Mouse (Mus musculus): ENCODE results near the gene Ahcy. TPM values are rescaled to one million over a fixed set of nuclear protein-coding genes. Genes with fewer than 3 reads are reported as not detected.
A peak's percentile ranks its signal among the peaks of the same experiment; 100 is the strongest.
"Not testable (repeated sequence)": the region's sequence is repeated elsewhere in the genome, so short reads cannot be mapped to it uniquely, and the experiment has no call there.

Gene Ahcy
- total RNA-seq (2015) (59.7 and 65.7 TPM in 2 replicates), total RNA-seq (2017) (35.9 and 37.7 TPM in 2 replicates)

DNA sequence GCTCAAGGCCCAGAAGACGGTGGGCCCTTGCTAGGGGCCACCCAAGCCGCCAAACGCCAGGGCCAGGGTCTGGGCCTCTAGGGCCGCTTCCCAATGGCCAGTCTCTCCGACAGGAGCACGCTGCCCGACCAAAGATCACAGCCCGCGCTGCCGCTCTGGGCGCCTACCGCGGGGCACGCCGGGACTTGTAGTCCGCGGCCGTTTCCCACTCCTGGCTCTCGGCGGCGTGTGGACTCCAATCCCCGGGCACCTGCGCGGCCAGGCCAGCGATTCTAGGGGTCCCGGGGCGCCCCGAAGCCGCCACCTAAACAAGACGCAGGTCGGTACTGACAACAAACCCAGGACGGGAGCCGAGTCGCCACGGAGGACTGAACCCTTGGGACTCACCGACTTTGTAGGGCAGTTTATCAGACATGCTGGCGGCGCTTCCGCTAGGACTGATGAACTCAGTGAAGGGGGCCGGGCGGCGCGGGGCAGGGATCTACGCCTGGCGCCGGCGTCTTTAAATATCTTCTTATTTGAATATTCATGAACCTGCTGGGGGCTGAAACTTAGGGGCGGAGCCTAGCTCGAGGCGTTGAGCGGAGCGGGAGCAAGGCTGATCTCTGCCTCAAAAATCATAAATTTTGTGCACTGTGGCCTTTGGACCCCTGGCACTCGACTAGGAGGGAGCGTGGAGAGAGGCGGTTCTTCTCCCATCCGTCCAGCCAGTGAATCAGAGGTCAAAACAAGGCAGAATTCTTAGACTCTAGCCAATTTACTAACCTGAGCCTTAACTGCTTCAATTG lies at the start of gene Ahcy:
Gene Ahcy (minus strand): TSS at position 520 of the 788 bp plus-strand sequence.
- ATAC-seq (ENCODE audit: poor library complexity, severe bottlenecking) = peak; percentile 95

DNA sequence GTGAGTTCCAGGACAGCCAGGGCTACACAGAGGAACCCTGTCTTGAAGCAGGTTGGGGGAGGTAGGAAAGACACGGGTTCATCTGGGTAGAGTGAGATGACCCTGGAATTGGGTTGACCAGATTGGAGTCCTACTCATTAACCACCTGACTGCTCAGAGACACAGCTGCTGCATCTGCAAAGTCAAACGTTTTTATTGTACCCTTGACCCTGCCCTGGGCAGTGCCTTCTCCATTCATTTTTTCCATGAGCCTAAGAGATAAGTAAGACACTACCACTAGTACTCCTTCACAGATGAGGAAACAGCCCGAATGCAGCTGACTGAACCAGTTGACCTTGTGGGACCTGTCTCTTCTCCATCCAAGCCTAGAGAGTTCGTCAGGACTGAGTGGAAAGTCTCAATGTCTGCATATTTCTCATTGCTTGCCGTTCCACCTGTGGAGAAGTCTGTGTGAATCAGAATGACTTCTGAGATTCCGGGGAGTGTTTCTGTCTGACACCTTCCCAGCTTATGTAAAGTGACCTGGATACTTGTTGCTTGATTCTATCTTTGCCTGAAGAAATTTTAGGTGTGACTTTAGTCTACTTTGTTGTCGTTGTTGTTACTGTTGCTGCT lies 41.0 kb upstream of the Ahcy start:
- no peak for ATAC-seq (ENCODE audit: poor library complexity, severe bottlenecking)

DNA sequence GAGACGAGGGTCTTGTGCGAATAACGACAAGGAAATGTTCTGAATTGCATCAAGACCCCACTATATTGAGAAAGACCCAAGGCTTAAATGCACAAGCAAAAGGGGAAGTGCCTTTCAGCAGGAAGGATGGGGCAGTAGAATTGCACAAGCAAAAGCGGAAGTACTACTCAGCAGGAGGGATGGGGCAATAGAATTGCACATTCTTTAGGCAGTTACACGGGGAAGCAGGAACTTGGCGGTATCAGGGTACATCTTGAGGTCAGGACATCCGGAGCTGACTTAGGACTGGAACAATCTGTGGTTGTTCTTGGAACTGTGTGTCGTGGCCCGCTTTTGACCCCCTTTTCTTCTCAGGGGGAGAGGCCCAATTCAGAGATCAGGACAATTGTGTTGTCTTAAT lies 33.0 kb upstream of the Ahcy start:
- ATAC-seq (ENCODE audit: poor library complexity, severe bottlenecking) = not testable (repeated sequence)

DNA sequence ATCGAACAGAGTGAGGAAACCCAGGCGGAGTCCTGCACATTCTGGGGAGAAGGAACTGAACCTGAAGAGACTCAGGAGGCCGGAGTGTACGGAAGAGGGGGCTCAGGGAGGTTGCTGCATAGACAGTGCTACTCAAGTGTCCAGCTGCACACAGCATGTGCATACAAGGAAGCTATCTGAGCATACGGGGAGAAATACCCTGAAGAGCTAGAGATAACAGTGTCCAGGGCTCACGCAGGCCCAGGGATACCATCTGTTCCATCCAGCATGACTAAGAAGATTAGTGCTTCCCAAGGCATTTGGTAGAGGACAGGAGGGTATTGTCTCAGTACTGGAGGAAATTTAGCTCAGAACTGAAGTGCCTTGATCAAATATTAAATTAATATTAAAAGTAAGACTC lies 29.3 kb upstream of the Ahcy start:
- no peak for ATAC-seq (ENCODE audit: poor library complexity, severe bottlenecking)

DNA sequence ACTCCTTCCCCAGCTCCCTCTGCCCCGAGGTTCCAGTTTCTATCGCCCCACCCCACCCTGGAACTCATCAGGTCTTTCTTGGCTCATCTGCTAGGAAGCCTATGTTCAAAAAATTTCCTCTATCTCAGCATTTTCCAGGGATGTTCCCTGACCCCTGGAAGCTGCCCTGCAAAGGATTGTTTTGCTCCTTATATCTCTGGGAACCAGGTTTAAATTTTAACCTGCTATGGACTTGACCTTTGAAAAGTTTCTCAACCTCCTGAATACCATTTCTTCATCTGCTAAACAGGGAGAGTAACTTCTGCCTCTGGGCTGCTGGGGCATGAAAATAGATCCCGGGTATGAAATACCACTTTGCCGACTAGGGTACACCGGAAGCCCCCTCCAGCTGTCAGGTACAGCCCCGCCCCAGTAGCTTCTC lies 27.5 kb upstream of the Ahcy start:
- ATAC-seq (ENCODE audit: poor library complexity, severe bottlenecking) = no peak

DNA sequence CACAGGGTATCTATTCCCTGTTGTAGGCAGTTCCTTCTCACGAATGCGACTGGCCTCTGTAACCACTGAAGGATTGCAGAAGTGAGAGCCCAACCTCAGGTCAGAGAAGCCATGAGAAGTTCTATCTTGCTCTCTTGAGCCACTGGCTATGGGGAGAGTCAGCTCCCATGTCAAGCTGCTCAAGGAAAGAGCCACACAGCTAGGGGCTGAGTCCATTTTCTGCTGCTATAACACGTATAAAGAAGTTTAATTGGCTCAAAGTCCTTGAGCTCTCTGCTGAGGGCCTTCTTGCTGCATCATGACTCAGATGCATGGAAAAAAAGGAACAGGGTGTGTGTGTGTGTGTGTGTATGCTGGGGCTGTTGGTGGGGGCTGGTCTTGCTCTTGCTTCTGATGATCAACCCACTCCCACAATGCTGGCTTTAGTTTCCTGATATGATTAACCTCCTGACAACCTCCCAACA lies 26.5 kb upstream of the Ahcy start:
- peak; percentile 86 for ATAC-seq (ENCODE audit: poor library complexity, severe bottlenecking)

DNA sequence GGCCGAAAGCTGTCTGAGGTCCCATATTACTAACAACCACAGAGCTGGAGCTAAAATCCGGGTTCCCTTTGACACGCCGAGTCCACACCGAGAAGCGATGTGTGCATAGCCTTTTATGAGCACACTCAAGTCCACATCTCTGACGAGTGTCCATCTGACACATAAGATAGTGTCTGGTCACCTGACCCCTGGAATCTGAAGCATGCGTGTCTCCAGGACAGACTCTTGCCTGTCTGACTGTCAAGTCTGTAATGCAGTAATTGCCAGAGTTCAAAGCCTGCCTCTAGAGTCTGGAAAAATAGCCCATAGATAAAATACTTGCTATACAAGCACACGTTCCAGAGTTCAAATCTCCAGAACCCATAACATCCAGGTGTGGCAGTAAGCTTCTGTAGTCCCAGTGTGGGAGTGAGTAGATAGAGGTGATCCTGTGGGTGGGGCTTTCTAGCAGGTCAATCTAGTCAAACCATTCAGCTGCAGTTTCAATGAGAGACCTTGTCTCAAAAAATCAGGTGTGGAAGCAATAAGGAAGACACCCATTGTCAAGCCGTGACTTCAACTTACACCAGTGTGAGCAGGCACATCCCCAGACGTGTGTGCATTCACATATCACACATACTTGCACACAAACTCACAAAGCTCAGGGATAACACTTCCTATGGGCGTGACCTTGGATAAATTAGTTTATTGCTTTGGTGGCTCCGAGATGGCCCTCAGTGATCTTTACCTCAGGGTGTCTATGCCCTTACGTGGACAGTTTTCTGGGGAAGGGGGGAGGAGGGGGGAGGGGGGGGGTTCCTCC lies 25.9 kb upstream of the Ahcy start:
- no peak for ATAC-seq (ENCODE audit: poor library complexity, severe bottlenecking)

DNA sequence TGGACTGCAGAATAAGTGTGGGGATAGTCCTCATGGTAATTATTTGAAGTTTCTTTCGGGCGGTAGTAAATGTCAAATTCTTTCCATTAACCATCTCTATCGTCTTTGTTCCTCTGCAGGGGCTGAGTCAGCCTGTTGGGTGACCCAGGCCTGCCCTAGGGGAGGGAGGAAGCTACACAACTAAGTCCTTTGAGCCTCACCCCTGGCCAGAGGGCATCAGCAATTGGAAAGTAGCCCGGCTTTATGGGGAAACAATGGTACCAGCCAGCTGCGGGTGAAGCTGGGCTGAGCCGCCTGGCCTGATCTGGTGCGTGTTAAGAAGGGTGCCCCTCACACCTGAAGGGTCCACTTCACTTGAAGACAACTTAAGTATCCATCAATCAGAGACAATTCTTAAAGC lies 25.1 kb upstream of the Ahcy start:
- ATAC-seq (ENCODE audit: poor library complexity, severe bottlenecking) = peak; percentile 40

DNA sequence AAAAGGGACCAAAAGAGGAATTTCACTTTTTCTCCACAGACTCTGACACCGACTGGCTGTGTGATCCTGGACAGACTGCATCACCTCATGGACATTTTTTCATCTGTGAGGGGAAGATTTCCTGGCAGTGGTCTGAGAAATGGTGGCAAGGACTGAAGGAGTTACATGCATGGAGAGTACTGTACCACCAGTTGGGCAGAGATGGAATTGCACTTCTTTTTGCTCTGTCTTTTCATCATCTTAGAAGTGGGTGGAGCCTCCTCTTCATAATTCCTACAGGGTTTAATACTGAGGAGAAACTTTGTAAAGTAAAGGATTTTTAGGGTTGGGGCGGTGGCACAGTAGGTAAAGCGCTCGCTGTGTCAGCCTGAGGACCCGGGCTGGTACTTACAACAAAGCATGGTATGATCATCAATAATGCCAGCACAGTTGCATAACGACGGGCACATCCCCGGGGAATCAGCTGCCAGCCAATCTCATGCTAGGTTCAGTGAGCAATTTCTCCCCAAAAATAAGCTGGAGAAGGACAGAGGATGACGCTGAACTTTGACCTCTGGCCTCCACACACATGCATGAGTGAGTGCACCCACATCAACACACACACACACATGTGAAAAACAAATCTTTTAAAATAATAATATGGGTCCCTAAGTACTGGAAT lies 24.6 kb upstream of the Ahcy start:
- no peak for ATAC-seq (ENCODE audit: poor library complexity, severe bottlenecking)

DNA sequence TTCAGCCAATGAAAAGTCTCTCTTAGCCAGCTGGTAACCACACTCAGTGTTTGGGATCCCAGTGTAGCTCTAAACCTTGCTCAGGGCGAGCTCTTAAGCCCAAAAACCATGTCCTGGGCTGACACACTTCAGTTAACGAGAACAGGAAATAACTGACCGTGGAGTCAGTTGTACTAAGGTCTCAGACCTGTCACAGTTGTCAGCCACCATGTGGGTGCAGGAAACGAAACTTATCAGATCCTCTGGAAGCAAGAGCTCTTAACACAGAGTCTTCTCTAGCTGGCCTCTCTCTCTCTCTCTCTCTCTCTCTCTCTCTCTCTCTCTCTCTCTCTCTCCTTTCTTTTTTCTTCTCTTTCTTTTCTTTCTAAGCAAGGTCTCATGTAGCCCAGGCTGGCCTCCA lies 19.1 kb upstream of the Ahcy start:
- ATAC-seq (ENCODE audit: poor library complexity, severe bottlenecking) = peak; percentile 70

DNA sequence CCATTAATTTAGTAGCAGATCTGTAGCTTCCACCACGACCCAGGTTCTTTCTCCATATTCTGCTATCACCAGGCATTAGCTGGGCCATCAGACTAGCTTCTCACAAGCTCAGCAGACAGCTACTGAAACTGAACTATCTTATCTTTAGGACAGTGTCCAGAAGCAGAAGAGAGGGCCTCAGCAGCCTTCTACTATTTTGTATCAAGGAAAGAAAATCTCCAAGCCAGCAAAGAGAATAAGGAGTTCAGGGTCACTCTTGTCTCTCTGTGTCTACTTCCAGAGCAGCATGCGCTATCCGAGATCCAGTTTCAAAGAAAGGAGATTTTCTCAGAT lies 17.4 kb upstream of the Ahcy start:
- ATAC-seq (ENCODE audit: poor library complexity, severe bottlenecking) = no peak

DNA sequence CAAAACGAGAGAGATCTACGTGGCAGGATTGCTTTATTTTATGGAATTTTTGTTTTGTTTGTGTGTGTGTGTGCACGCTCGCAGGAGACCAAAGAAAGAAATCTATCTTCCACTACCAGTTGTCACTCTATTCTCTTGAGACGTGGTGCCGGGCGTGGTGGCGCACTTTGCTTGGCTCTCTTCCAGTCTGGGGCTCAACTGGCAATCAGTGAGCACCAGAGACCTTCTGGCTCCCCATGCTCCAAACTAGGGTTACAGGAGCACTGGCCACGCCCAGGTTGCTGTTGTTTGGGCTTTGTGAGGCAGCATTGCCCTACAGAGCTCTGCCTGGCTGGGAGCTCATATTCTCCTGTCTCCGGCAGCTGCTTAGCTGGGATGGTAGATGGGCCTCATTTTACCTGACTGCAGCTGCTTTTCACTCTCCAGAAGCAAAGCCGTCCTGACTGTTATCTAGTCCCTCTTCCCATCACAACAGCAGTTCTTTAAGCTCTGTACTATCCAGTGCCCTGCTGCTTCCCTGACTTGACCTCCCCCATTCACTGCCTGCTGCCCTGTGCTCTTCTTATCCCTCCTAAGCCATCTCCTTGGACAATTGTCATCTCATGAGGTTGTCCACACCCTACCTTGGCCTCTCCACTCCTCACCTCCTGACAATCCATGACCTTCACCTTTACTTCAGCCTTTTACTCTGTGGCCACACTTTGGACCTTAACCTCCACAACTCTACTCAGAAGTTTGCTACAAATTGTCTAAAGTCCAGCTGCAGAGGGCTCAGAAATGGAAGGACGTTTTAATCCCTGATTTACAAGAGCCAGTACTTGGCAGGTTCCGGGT lies 16.8 kb upstream of the Ahcy start:
- peak; percentile 40; the same call in 1 of the 2 replicates for ATAC-seq (ENCODE audit: poor library complexity, severe bottlenecking)

DNA sequence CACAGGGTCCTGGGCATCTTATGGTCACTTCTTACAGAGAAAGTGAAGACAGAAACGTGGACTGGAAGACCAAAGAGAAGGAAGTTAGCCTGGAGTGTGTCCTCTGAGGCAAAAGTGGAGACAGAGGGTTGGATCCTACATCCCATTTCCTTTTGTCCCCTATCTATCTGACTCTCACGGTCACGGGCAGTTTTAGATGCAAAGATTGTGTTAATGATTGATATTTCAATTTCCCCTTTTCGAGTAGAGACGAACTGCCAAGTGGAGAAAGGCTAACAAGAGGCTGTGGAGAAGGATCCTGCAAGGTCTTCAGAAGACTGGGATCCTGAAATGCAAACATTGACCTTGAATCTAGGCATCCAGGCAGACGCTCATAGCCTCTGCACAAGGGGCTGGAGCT lies 14.0 kb upstream of the Ahcy start:
- no peak for ATAC-seq (ENCODE audit: poor library complexity, severe bottlenecking)

DNA sequence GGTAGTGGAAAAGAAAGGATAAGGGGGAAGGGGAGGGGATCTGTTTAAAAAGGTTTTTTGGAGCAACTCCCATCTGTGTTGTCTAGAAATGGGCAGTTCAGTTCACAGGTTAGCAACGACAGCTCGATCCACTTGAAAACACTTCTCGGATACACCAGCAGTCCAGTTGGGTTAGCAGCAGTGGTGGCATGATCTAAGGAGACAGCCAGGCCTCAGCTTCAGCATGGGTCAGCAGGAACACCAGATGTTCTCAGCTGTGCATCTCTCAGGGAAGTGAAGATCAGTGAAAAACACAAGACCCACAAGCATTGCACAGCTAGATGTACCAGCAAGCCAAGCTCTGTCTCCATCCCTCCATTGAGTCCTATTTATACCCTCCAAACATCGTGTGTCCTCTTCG lies 12.0 kb upstream of the Ahcy start:
- no peak for ATAC-seq (ENCODE audit: poor library complexity, severe bottlenecking)

DNA sequence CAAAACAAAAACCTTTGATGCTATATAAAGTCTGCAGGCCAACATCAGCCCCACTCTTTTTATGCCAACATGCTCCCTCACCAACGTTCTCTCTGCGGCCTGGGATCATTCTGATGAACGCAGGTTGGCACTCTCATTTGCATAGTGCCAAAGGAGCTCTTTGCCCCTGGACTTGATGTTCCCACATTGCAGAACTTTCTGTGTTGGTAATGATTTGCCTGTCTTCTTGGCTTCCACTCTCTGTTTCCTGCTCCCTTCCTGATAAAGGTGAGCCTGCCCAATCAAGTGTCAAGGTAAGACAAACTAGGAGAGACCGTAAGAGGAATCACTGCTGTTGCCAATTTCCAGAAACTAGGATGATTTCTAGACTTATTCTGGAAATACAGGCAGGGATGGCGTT lies 10.2 kb upstream of the Ahcy start:
- no peak for ATAC-seq (ENCODE audit: poor library complexity, severe bottlenecking)

DNA sequence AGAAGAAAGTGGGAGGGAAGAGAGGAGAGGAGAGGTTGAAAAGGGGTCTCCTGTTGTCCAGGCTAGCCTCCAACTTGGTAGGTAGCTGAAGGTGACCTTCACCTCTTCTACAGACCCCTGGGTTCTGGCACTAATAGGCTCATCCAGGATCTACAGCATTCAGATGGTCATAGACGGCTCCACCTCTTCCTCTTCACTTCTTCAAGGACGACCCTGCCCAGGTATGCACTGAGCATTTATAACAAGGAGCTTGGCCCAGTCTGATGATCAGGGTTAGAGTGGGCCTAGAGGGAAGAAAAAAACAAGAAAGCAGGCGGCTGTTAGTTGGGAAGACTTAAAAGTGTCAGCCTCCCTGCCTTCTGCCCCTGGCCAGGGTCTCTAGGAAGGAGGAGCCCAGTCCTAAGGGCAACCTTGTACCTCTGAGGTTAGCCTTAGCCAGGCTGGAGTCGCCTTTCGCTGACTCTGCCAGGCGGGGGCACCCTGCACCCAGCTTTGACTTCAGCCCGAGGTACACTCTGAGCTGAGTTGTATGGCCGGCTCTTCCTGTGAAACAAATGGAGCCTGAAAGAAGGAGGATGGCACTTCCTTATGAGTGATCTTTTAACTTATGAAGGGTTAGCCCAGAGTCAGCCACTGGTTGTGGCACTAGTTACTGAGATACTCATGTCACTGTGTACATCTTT lies 8.0 kb upstream of the Ahcy start:
- peak; percentile 96 for ATAC-seq (ENCODE audit: poor library complexity, severe bottlenecking)

DNA sequence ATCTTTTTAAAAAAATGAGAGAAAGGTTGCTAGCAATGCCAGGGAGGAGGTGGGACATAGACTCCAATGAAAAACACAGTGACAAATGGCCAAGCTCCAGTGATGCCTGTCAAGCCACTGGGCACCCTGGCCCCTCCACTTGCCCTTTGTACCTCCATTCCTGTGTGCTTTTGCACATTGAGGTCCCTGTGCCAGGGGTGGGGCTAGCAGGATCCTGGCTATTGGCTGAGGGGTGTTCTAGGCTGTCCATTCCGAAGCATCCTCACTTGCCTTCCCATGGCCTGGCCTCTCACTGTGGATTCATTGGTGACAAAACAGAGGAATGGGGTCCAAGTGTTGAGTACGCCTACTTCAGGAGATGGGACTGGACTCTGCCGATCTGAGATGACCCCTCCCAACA lies 6.8 kb upstream of the Ahcy start:
- no peak for ATAC-seq (ENCODE audit: poor library complexity, severe bottlenecking)

DNA sequence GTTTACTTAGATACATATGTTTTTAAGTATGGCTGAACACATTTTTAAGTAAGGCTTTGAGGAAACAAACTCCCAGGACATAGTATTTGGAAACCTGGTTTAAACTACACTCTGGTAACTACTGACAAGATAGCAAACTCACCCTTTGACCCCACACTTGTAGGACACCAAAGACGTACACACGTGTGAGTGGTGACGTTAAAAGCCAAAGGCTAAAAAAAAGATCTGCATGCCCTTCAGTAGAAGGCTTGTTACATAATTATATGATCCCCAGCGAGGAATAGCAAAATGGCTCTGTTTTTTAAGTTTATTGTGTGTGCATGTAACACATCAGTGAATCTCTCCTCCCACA lies 5.9 kb upstream of the Ahcy start:
- no peak for ATAC-seq (ENCODE audit: poor library complexity, severe bottlenecking)

DNA sequence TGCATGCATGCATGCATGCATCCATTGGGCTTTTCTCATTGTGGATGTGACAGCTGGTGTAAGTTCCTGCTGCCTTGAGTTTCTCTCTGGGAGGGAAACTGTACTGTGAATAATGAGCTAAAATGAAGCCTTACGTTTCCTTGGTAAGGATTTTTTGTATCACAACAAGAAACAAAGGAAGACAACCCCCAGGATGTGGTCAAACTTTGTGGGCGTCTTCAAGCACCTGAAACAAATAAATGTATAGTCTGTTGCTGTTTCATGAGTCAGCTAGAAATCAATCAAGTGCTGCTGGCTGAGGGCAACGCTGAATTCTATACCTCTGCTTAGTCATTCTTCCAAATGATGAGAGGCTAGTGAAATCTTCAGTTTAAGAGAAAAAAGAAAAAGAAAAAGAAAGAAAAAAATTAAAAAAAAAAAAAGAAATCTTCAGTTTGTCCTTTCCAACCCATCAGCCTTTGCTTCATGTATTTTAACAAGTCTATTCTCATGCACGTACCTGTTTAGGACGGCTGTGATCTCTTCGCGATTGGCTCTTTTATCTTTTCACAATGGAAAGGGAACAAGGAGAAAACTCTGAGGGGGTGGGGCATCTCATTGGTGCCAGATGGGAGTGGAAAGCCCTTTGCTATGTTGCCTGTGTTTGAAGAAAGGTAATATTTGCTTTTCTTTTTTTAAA lies 5.3 kb upstream of the Ahcy start:
- ATAC-seq (ENCODE audit: poor library complexity, severe bottlenecking) = no peak

Measured in megakaryocyte, adult 5-6 weeks (primary cell).